Mouse (Mus musculus) gastrocnemius, postnatal 14 days (tissue): ENCODE results near the gene 0610040J01Rik. TPM values are rescaled to one million over a fixed set of nuclear protein-coding genes. Genes with fewer than 3 reads are reported as not detected.
"Not testable (repeated sequence)": the region's sequence is repeated elsewhere in the genome, so short reads cannot be mapped to it uniquely, and the experiment has no call there.

Source experiments
- DNase-seq: peaks from one replicate; pipeline ENCODE4 v3.0.0; 2021; ENCODE audit warnings: mixed read lengths
- intact Hi-C: fragments of 180-260 bp; cut with DNase I; formaldehyde crosslinking; loops from one replicate; pipeline ENCODE4 v1.15.1; 2025; ENCODE audit warnings: low total_unique reads
- total RNA-seq, 2 experiments: library from RNA; stranded (reverse); gene quantifications; 2 replicates each; pipeline ENCODE4 v1.2.3; 2021

0610040J01Rik gene
- total RNA-seq, 2 experiments from 2014 or later, result 0.91 to 1.2 TPM

DNA sequence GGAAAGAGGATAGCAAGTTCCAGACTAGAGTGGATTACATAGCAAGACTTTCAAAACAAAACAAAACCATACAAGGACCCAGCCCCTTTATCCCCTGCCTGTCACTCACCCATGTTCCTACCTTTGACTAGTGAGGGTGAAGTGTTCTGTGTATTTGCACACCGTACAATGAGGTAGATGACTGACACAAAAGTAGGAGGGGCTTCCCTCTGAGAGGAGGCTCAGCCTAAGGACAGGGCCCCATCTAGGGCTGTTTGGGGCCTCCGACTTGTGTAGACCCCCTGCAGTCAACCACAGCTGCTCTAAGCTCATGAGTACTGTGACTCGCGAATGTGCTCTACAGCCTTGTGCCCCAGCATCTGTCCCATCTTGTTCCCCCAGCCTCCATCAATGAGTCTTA is 79.1 kb downstream of the 0610040J01Rik start:
- intact Hi-C loops, result no loop called here
- DNase-seq, result no peak

DNA sequence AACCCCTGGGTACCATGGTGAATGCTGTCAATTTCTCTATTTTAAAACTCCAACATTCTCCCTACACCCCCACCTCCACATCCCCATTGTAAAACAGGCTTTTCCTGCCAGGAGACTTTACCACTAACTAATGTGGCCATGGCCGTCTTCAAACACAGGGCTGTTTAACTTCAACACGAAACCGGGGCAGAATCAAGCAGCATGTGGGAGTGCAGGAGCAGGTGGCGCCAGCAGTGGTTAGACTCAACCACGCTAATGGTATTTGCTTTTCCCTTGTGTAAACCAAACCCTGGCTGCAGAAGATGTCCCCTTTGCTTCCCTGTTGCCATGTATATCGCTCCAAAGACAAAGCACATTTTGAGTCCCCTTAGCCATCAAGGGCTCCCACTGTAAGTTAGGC is 79.7 kb downstream of the 0610040J01Rik start:
- intact Hi-C loops, result no loop called here

DNA sequence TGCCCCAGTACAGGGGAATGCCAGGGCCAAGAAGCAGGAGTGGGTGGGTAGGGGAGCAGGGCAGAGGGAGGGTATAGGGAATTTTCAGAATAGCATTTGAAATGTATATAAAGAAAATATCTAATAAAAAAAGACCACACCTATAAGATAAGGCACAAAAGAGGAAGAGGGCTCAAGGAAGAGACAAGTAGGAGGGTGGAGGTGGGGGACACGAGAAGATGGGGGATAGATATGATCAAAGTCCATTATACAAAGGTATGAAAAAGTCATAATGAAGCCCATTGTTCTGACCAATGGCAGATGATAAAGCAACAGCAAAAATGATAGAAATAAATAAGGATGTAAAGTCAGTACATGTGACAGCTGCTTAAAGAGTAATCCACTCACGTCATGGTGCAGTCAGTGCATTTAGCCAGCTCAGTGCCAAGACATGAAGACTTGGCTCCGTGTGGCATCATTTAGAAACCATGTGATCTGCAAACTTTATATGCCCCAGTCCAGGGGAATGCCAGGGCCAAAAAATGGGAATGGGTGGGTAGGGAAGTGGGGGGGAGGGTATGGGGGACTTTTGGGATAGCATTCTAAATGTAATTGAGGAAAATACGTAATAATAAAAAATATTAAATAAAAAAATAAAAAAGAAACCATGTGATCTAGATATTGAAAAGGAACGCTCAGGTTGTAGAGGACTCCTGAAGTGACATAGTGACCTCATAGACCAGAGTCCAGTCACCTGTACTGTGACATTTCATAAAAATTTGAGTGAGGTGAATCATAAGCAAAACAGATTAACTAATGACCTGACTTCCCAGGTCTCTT is 85.0 kb downstream of the 0610040J01Rik start:
- intact Hi-C loops, DNase-seq: not testable (repeated sequence)

More for the DNA sequence above, 79.7 kb downstream of the 0610040J01Rik start:
- no peak for DNase-seq

DNA sequence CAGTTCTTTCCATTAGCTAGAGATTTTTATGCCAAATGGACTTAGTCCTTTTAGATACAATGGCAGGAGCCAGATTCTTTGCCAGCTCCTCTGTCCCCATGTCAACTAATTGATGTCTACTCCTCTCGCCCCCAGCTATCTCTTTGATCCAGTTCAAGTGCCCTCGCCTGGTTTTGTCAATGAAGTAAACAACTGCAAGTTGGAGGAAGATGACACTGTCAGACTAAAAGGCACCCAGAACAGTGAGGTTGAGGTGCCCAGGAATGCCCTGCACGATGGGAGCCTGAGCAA is 85.6 kb downstream of the 0610040J01Rik start:
- no peak for DNase-seq
- intact Hi-C loops, result no loop called here

DNA sequence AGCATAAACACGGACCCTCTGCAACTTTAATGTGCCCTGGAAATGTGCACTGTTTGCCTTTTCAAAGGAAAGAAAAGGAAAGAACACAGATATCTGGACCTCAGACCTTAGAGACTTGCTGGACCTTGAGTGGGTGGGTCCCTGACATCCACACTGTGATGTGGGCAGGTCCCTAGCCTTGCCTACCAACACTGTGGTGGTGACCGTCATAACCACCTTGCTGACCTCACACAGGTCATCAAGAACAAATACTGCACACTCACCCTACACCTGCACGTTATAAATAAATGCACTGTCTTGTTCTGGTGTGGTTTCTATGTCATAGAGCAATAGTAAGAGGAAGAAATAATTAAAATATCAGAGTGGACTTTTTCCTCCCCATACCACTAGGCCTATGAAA is 91.2 kb downstream of the 0610040J01Rik start:
- DNase-seq, result no peak
- intact Hi-C loops, result loop anchor here (10.0 kb wide), 1 partner anchor 371 kb away; no protein-coding TSS in a partner anchor

DNA sequence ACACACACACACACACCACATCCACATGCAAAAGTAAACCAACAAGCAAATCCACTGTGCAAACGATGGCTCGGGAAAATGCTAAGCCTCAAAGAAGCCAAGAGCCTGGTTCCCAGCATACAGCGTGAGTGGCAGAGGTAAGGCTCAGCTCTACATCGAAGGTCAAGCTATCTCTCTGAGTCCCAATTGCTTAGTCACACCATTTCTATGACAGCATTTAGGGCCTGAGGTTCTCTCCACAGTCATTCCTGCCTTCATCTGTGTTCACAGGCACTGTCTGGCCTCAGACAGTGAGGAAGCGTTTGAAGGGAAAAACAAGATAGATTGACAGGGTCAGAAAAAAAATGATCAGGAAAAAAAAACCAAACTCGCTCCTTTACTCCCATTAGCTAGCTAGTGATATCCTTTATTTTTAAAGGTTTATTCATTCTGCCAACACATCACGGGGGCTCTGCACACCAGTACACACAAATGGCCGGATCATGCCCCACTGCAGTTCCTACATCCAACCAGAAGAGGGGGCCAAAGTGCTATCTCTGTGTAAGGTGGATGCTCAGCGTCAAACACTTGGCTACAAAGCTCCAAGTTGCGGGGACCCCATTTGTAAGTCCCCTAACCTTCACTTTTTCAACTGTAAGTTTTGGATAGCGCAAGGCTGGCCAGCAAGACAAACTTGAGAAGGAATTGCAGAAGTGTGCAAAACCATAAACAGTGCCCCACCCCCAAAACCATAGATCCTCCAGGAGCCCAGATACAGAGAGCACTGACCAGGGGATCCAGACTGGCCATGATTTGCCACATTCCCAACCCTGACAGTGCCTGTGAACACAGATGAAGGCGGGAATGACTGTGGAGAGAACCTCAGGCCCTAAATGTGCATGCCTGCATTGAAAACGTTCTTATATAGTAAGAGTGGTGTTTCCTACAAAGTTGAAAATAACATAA is 94.3 kb downstream of the 0610040J01Rik start:
- intact Hi-C loops, result loop anchor here (2.0 to 10.0 kb wide), 2 partner anchors 164 to 368 kb away; no protein-coding TSS in a partner anchor
- peak; percentile 68 for DNase-seq

DNA sequence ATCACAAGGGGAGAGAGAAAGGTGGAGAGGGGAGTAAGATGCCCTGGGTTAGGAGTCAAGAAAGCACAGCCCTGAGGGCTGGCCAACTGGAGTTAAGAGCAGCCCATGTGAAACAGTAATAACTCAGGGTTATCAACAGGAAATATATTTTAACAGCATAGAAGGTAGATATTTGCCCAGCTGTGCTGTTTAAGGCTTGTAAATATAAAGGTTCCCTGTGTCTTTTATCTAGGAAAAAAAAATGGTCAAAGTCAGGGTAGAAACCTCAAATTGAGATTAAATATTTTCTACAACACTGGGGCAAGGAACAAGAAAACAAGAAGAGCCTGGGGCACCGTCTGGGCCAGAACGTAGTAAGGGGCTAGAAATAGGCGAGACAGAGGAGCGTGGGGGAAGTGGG is 95.3 kb downstream of the 0610040J01Rik start:
- DNase-seq, result no peak
- intact Hi-C loops, result loop anchor here (2.0 to 10.0 kb wide), 2 partner anchors 163 to 367 kb away; no protein-coding TSS in a partner anchor

DNA sequence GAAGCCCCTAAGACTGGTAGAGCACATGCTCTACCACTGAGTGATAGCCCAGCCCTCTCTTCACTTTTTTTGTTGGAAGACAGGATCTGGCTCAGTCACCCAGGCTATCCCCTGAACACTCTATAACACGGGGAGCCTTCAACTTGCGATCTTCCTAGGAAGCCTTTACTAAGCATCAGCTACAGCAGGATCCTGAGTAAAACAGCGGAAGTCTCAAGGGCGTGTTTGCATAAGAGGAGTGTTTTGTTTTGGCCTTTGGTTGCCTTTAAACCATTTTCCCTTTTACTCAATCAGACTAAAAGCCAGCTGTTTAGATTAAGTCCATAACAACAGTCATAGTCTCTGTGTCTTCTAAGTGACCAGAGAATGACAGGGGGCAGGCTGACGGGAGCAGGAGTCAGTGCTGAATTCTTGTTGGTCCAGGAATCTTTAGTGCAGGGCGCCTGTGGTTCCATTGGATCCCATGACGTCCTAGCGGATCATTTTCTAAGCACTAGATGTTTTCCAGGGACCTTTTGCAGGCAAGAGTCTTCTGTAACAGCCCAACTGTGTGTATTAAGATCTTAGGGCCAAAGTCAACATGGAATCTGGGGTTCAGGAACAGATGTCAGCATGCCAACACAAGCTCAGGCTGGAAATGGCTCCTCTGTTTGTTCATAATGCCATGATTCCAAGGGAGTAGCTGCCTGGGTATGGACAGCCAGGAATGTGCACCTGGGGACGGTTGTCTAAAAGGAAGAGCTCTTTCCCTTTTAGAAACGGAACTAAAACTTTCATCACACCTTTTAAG is 98.2 kb downstream of the 0610040J01Rik start:
- no peak for DNase-seq
- intact Hi-C loops, result no loop called here

DNA sequence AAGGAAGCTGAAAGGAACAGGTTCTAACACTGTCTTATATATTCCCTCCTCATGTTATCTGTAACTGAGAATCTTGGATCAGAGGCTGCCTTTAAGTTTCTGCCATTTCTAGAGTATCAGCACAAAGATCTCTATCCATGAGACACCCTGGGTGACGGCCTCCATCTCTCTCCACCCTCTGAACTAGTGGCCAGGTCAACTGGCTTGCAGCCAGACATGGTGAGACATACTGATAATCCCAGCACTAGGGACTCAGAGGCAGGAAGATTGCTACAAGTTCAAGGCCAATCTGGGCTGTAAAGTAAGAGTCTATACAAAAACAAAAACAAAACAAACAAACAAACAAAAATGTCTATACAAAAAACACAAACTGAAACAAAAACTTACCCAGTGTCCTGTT is 102.7 kb downstream of the 0610040J01Rik start:
- DNase-seq, result no peak
- intact Hi-C loops, result no loop called here

DNA sequence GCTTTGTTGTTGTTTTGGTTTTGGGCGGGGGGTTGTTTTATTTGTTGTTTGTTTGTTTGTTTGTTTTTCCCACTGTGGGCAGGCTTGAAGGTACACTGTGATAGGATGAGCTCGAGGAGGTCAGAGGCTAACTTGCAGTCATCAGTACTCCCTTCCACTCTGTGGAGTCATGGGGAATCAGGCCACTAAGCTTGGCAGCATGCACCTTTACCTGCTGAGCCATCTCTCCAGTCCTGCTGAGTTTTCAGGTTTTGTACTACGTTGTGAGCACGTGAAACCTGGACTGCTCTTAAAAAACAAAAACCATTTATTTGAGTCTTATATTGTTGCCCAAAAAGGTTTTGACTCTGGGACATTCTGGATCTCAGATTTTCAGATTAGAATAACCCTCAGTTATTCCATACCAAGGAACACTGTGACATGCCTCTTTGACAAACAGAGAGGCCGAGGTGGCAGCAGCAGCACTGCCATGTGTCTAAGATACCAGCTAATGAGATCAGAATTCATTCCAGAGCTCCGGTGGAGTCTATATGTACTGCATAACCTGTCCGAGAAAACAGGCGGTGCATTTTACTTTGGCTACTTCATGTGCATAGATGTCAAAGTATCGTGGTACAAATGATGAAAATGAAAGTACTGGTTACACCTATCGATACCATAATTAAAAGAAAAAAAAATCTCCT is 104.4 kb downstream of the 0610040J01Rik start:
- intact Hi-C loops, result no loop called here
- no peak for DNase-seq

DNA sequence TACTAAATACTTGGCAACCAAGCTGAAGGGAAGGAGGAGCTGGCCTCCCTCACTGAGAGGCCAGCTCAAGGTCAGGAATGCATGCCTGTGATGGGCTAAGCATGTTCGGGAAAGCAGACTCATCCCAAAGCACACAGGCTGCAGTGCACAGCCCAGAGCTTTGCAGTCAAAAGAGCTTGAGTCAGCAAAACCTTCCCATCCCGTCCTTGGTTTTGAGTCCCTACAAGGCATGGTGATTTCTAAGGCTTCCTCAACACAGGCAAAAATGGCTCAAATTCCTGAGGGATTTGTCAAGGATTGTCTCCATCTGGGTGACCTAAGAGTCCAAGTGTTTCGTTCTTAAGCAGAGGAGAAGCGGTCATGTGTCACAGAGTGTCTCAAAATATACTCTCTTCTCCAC is 106.0 kb downstream of the 0610040J01Rik start:
- DNase-seq, result no peak
- intact Hi-C loops, result no loop called here

DNA sequence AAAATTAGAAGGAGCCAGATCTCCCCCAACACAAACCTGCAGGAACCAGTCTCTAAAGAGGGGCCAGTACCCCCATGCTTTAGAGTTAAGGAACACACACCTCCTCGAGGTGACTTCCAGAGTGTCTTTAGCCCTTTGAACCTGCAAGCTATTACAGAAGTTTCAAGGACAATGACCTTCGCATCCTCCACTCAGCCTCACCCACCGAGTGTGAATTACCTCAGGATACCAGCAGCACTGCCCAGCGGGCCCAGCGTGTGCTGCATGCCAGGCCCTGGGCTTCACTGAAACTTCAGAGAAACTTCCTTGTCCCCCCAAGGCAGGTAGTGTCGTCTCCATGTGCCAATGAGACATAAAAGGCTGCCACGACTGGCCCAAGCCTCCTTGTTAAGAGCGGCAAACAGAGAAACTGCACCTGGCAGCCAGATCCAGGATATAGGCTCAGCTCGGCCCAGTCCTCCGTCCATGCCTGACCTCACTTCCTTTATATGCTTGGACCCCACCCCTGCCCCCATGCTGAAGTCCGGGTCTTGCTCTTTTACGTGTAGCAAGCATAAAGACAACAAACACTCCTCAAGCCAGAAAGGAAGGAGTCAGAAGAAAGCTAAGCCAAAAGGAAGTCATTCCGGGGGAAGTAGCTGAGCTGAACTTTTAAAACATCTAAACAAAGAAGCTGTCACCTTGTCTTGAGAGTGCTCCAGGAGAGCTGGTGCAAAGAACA is 111.3 kb downstream of the 0610040J01Rik start:
- intact Hi-C loops, result no loop called here

DNA sequence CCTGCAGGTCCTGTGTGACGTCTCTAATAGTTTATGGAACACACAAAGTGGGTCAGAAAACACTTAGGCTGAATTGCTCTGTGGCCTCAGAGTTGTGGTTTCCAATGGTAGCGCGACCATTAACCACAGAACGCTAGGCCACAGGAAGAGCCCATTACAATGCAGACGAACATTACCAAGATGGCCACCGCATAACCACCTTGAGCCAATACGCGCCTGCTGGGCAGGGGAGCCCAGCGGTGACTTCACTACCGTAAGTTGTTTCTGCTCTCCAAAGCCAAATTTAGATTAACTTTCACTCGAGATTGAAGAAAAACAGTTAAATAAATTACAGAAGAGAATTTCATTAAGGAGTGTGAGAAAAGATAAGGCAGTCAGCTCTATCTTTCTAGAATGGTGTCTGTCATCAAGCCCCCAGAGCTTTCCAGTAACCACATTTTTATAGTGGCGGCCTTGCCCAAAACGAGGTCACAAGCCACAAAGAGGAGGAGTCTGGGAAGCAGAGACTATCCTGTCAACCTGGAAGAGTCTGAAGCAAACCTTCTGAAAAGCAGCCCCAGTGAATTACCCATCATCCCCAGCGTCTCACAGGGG is 113.0 kb downstream of the 0610040J01Rik start:
- intact Hi-C loops, result no loop called here

More for the DNA sequence above, 111.3 kb downstream of the 0610040J01Rik start:
- DNase-seq, result no peak

DNA sequence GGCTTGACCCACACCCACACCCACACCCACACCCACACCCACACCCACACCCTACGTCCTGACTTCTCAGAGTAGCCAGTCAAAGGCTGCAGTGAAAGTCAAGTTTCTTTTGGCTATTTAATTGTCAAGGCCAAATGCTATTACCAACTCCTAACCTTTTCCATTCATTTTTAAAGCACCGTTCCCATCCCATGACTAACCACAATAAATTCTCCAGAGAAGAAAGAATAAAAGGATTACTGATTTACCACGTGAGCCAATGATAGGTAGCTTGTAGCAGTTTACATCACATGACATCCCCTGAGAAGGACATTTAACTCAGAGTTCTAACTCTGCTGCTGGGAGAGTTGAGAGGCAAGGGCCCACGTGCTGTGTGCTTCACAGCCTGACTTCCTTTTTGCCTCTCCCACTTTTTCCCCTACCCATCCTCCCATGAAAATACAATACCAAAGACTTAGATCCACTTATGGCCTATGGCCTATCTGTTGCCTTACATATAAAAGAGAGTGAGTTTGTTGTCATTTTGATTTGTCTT is 118.7 kb downstream of the 0610040J01Rik start:
- intact Hi-C loops, result no loop called here
- DNase-seq, result no peak

More for the DNA sequence above, 113.0 kb downstream of the 0610040J01Rik start:
- DNase-seq, result no peak

DNA sequence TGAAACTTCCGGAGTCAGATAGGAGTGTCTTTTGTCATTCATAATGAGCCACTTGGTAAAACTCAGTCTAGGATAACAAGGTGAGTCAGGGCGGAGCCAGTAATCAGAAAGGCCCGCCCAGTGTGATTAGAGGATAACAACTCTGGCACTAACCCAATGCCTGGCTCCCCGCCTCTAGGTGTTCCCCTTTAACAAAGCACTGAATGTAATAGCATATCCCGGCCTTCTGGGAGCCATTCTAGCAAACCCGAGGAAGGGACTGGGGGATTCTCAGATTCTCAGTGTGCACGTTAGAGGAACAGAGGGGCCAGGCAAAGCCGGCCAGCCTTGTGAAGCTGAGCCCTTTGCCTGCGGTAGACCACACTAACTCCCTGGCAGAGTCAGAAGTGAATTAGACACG is 120.7 kb downstream of the 0610040J01Rik start:
- intact Hi-C loops, result no loop called here
- no peak for DNase-seq

DNA sequence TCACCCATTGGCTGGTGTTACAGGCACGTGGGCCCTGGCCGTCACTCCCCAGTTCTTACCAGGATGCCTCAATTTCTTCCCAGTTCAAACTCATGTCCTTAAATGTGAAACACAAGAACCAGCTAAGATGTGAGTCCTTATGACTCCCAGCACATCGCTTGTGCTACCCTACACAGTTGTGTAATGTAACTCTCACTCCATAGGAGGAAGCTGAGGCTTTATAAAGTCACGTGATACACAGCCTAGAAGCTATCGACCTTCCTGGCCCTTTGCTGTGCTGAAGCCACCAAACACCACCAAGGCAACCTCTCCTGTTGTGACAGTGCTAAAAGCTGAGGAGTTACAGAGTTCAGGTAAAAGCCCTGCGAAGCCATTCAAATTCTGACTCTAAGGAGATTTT is 123.4 kb downstream of the 0610040J01Rik start:
- intact Hi-C loops, result no loop called here
- no peak for DNase-seq

DNA sequence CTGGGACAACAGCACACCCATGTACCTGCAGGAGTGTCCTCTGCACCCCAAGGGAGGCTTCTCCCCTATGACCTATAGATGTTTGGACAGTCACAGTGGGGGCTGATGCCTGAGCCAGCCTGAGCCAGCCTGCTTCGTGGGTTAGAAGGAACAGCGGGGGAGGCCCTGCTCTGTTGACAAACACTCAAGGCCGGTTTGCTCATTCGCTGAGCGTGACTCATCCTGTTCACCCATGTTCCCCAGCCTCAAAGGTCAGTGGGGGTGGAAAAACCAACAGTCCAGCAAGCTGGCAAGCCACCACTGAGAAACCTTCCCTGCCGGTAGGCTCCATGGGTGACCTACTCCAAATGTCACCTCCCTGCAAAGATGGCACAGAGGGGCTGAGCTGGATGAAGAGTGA is 124.6 kb downstream of the 0610040J01Rik start:
- no peak for DNase-seq
- intact Hi-C loops, result no loop called here

DNA sequence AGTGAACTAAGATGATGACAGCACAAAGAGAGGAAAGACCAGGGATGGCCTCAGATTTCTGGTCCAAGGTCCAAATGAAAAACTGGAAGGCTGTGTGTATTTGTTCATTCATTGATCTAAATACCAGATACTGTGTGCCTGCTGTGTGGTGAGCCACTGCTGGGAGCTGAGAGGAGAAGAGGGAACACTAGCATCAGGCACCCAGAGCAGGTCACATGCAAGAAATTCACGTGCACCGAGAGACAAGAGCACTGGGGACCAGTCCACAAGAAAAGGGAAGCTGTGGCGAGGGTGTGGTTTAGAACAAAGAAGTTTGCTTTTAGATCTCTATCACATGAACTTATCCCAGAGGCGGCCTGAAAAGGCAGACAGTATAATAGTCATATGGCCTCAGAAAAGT is 126.4 kb downstream of the 0610040J01Rik start:
- intact Hi-C loops, result no loop called here

More for the DNA sequence above, 126.4 kb downstream of the 0610040J01Rik start:
- DNase-seq, result no peak
